Mouse (Mus musculus) heart, postnatal 0 days (tissue): ENCODE data around the gene 1700003E16Rik.
A peak's percentile ranks its signal among the peaks of the same experiment; 100 is the strongest.

Source experiments
- CTCF ChIP-seq: IDR thresholded peaks from 2 replicates; pipeline ENCODE4 v1.5.1; 2016; ENCODE audit warnings: antibody characterized with exemption, control low read depth, low read depth
- EP300 ChIP-seq: IDR thresholded peaks from 2 replicates; pipeline ENCODE4 v1.6.1; 2016; ENCODE audit warnings: antibody characterized with exemption, low read depth

GRCm38 (mm10) chr6:83108762-83109668, 47.2 kb upstream of the 1700003E16Rik start, which contains the start of gene Mrpl53:
- TF ChIP-seq EP300 (peak; percentile 54; the same call in 1 of the 2 replicates), CTCF (no peak)
